Mouse (Mus musculus): ENCODE data around the gene Mycbpap.

DNA sequence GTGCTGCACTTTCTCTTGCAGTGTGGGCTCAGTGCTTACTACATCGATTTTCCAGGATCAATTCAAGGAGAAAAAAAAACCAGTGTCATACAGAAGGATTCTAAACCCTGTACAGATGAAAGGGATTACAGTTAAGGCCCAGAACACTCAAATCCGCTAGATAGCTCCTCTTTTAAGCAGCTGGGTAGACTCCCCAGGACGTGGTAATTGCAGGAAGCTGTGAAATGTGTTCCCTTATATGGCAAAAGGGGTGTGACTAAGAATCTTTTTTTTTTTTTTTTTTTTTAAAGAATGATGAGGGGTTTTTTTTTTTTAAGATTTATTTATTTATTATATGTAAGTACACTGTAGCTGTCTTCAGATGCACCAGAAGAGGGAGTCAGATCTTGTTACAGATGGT lies 7.3 kb upstream of the Mycbpap start:
- TF ChIP-seq CTCF (conservative IDR thresholded peaks at IDR 0.05 in 1 of 2, IDR thresholded peaks at IDR 0.05 in 1 of 2; ENCODE audit: low read depth in 2 of 2, low read length in 2 of 2) = no peak
- no peak for TF ChIP-seq SIN3A (IDR thresholded peaks at IDR 0.05; ENCODE audit: low read length)
- TF ChIP-seq ZMIZ1 (IDR thresholded peaks at IDR 0.05; ENCODE audit: low read depth, low read length) = no peak
- no peak for TF ChIP-seq POLR2A (IDR thresholded peaks at IDR 0.05; ENCODE audit: low read depth, low read length)
- TF ChIP-seq RAD21 (IDR thresholded peaks at IDR 0.05; ENCODE audit: low read depth, low read length) = no peak
- TF ChIP-seq NRF1 (IDR thresholded peaks at IDR 0.05; ENCODE audit: low read depth, low read length) = no peak
- TF ChIP-seq USF1 (IDR thresholded peaks at IDR 0.05; ENCODE audit: low read depth, low read length) = no peak
- no peak for TF ChIP-seq UBTF (IDR thresholded peaks at IDR 0.05; ENCODE audit: low read depth, low read length)
- no peak for TF ChIP-seq EP300 (IDR thresholded peaks at IDR 0.05; ENCODE audit: low read length)
- TF ChIP-seq MYC (IDR thresholded peaks at IDR 0.05; ENCODE audit: low read depth, low read length) = no peak

Data from CH12.LX (cell line).